Mouse (Mus musculus): ENCODE measurements around the gene Cfap73. TPM values are rescaled to one million over a fixed set of nuclear protein-coding genes. Genes with fewer than 3 reads are reported as not detected.

The Cfap73 gene
- total and polyA plus RNA-seq, 3 experiments: 0.16 TPM; not detected in 2

DNA sequence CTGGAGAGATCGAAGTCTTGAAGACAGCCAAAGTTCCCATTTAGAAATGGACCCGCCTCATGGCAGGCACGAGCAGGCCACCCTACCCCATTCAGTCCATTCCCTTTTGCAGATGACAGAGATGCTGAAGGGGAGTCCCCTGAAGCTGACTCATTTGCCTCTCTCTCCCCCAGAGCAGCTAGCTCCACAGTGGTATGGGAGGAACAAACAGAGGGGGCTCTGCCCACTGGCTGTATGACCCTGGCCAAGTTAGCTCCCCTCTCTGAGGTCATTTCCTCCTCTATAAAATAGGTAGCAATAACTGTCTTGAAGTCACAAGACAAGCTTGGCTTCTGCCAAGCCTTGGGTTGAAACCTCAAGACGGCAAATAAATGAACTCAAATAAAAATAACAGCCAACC, 50.5 kb downstream of the Cfap73 start:
- Histone ChIP-seq H3K27me3 (ENCODE audit: control insufficient read depth, insufficient read depth, low read length) (no peaks in the 10 kb centered on the region), H3K79me2 (replicated peaks; ENCODE audit: control insufficient read depth, insufficient read depth, low read length) (no peaks in the 10 kb centered on the region), H3K36me3 (ENCODE audit: control insufficient read depth, insufficient read depth, low read length) (no peaks in the 10 kb centered on the region), H3K4me1 (ENCODE audit: control insufficient read depth, insufficient read depth, low read length) (peaks cover 21% of the 10 kb centered on the region), H3K4me3 (no peak overlapping the region), H3K27ac (no peak overlapping the region; the same call in 1 of the 2 replicates), H3K9ac (ENCODE audit: low read depth, low read length) (no peak overlapping the region)
- TF ChIP-seq CTCF (IDR thresholded peaks at IDR 0.05): no peak
- no peak for TF ChIP-seq POLR2A (IDR thresholded peaks at IDR 0.05; ENCODE audit: insufficient read depth, low read depth, low read length)
- no peak for TF ChIP-seq EP300 (IDR thresholded peaks at IDR 0.05; ENCODE audit: insufficient read depth, low read depth, low read length)
- DNase-seq: no peak
- intact Hi-C loops (cut with DNase I): loop anchor here (2.0 kb wide), 1 partner anchor 17 kb away; no protein-coding TSS in a partner anchor
- 64% methylated on average over 4 of the region's 4 CpGs for WGBS

- 43% methylated on average over 9 of the region's 9 CpGs for WGBS
- peak; percentile 22 to 45 for DNase-seq
- no peak for TF ChIP-seq CTCF (IDR thresholded peaks at IDR 0.05)
- 0 out of 2 replicates have a peak, but pooled peaks have one; percentile 4 for TF ChIP-seq EP300 (IDR thresholded peaks at IDR 0.05; ENCODE audit: insufficient read depth, low read depth, low read length)
- Histone ChIP-seq H3K27ac (peak overlapping the region; percentile 73), H3K36me3 (ENCODE audit: control insufficient read depth, insufficient read depth, low read length) (no peaks in the 10 kb centered on the region), H3K4me3 (no peak overlapping the region), H3K79me2 (replicated peaks; ENCODE audit: control insufficient read depth, insufficient read depth, low read length) (no peaks in the 10 kb centered on the region), H3K9ac (ENCODE audit: low read depth, low read length) (no peak overlapping the region), H3K27me3 (ENCODE audit: control insufficient read depth, insufficient read depth, low read length) (no peaks in the 10 kb centered on the region), H3K4me1 (ENCODE audit: control insufficient read depth, insufficient read depth, low read length) (peaks cover 20% of the 10 kb centered on the region)
- intact Hi-C loops (cut with DNase I): loop anchor here (2.0 kb wide), 1 partner anchor 15 kb away; no protein-coding TSS in a partner anchor
Observed at GRCm38 (mm10) chr5:120582002-120582401, 52.0 kb downstream of the Cfap73 start.

DNA sequence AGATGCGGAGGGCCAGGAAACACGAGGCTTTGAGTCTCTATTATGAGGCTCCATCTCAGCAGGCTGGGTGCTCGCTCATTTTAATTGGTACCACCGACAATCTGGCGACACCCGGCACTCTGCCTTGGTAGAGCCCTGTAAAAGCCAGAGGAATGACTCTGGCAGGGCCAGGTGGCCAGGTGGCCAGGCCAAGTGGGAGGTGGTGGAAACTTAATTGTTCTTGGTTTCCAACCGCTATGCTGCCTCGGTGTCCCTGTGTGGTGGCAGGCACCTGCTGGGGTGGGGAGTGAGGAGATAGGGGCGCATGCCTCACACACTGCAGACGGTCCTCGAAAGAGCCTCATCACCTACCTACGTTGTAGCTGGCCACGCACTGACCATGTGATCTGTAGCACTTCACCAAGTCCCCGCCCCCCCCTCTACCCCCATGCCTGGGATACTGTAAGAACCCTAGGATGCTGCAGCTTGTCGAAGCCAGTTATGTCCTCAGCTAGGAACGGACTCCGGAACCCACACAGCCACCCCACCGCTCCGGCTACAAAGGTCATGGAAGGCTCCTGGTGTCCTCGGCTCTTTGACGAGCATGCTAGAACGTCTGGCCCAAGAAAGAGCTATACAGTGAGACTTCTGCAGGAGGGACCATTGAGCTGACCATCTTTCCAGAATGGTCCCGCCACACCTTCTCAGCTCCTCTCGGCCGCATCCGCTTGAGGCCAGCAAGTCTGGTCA, 54.0 kb downstream of the Cfap73 start:
- Histone ChIP-seq H3K4me1 (ENCODE audit: control insufficient read depth, insufficient read depth, low read length) (peaks cover 15% of the 10 kb centered on the region), H3K4me3 (no peak overlapping the region), H3K36me3 (ENCODE audit: control insufficient read depth, insufficient read depth, low read length) (no peaks in the 10 kb centered on the region), H3K9ac (ENCODE audit: low read depth, low read length) (no peak overlapping the region), H3K27ac (peak overlapping the region; percentile 75), H3K27me3 (ENCODE audit: control insufficient read depth, insufficient read depth, low read length) (no peaks in the 10 kb centered on the region), H3K79me2 (replicated peaks; ENCODE audit: control insufficient read depth, insufficient read depth, low read length) (no peaks in the 10 kb centered on the region)
- WGBS: 89% methylated on average over 26 of the region's 26 CpGs
- TF ChIP-seq CTCF (IDR thresholded peaks at IDR 0.05): no peak
- DNase-seq: no peak
- intact Hi-C loops (cut with DNase I): no loop called here

- intact Hi-C loops (cut with DNase I): no loop called here
- Histone ChIP-seq H3K9ac (ENCODE audit: low read depth, low read length) (no peak overlapping the region), H3K4me3 (no peak overlapping the region; the same call in 1 of the 2 replicates), H3K36me3 (ENCODE audit: control insufficient read depth, insufficient read depth, low read length) (no peaks in the 10 kb centered on the region), H3K27me3 (ENCODE audit: control insufficient read depth, insufficient read depth, low read length) (no peaks in the 10 kb centered on the region), H3K4me1 (ENCODE audit: control insufficient read depth, insufficient read depth, low read length) (peaks cover 17% of the 10 kb centered on the region), H3K79me2 (replicated peaks; ENCODE audit: control insufficient read depth, insufficient read depth, low read length) (no peaks in the 10 kb centered on the region), H3K27ac (peak overlapping the region; percentile 75)
- DNase-seq: peak; percentile 75 to 82
- TF ChIP-seq POLR2A (IDR thresholded peaks at IDR 0.05; ENCODE audit: insufficient read depth, low read depth, low read length): no peak
- no peak for TF ChIP-seq CTCF (IDR thresholded peaks at IDR 0.05)
- TF ChIP-seq EP300 (IDR thresholded peaks at IDR 0.05; ENCODE audit: insufficient read depth, low read depth, low read length): no peak
- WGBS: 40% methylated on average over 26 of the region's 26 CpGs
Observed at GRCm38 (mm10) chr5:120579211-120579897, 54.7 kb downstream of the Cfap73 start.

- H3K79me2 ChIP-seq (replicated peaks; ENCODE audit: control insufficient read depth, insufficient read depth, low read length): no peaks in the 10 kb centered on the region
- H3K9ac ChIP-seq (ENCODE audit: low read depth, low read length): no peak overlapping the region
- no peaks in the 10 kb centered on the region for H3K27me3 ChIP-seq (ENCODE audit: control insufficient read depth, insufficient read depth, low read length)
- intact Hi-C loops (cut with DNase I): no loop called here
- TF ChIP-seq EP300 (IDR thresholded peaks at IDR 0.05; ENCODE audit: insufficient read depth, low read depth, low read length) (no peak), CTCF (IDR thresholded peaks at IDR 0.05) (no peak)
- 39% methylated on average over 12 of the region's 12 CpGs for WGBS
- DNase-seq: peak; percentile 75 to 80
- H3K4me1 ChIP-seq (ENCODE audit: control insufficient read depth, insufficient read depth, low read length): peaks cover 17% of the 10 kb centered on the region
- H3K36me3 ChIP-seq (ENCODE audit: control insufficient read depth, insufficient read depth, low read length): no peaks in the 10 kb centered on the region
- H3K27ac ChIP-seq: peak overlapping the region; percentile 75
- H3K4me3 ChIP-seq: no peak overlapping the region; the same call in 1 of the 2 replicates
Observed at GRCm38 (mm10) chr5:120578504-120579081, 55.4 kb downstream of the Cfap73 start.

Other genes starting within 250 kb of the Cfap73 start
- not detected for gene Lhx5, start 202.5 kb downstream of the Cfap73 start, total RNA-seq (2021)
- not detected in 2 replicates for gene Lhx5, start 202.5 kb downstream of the Cfap73 start, polyA plus RNA-seq (2012; rRNA removed)
- 1 to 10 TPM; 8.8 to 9.8 TPM for gene Sdsl, start 161.4 kb downstream of the Cfap73 start, total RNA-seq (2021)
- gene Sdsl, start 161.4 kb downstream of the Cfap73 start, polyA plus RNA-seq (2012; rRNA removed): 12.6 and 13.5 TPM in 2 replicates
- gene Sds, start 157.7 kb downstream of the Cfap73 start, total RNA-seq (2021): 1 to 10 TPM; 1.2 to 3.0 TPM
- 5.6 and 10.9 TPM in 2 replicates for gene Sds, start 157.7 kb downstream of the Cfap73 start, polyA plus RNA-seq (2012; rRNA removed)
- 10 to 100 TPM; 39.5 to 47.1 TPM for gene Plbd2, start 130.6 kb downstream of the Cfap73 start, total RNA-seq (2021)
- gene Plbd2, start 130.6 kb downstream of the Cfap73 start, polyA plus RNA-seq (2012; rRNA removed): 27.7 and 32.1 TPM in 2 replicates
- gene Slc8b1, start 123.1 kb downstream of the Cfap73 start, total RNA-seq (2021): 10 to 100 TPM; 10.0 to 12.2 TPM
- 13.2 and 16.5 TPM in 2 replicates for gene Slc8b1, start 123.1 kb downstream of the Cfap73 start, polyA plus RNA-seq (2012; rRNA removed)
- 10 to 100 TPM; 30.7 to 35.1 TPM for gene Tpcn1, start 45.6 kb downstream of the Cfap73 start, total RNA-seq (2021)
- 53.7 and 59.7 TPM in 2 replicates for gene Tpcn1, start 45.6 kb downstream of the Cfap73 start, polyA plus RNA-seq (2012; rRNA removed)
- not detected for gene Iqcd, start 45.2 kb downstream of the Cfap73 start, total RNA-seq (2021)
- gene Iqcd, start 45.2 kb downstream of the Cfap73 start, polyA plus RNA-seq (2012; rRNA removed): 0.14 and 0.20 TPM in 2 replicates
- gene Rita1, start 21.6 kb downstream of the Cfap73 start, total RNA-seq (2021): 10 to 100 TPM; 14.2 to 16.0 TPM
- 15.3 and 21.7 TPM in 2 replicates for gene Rita1, start 21.6 kb downstream of the Cfap73 start, polyA plus RNA-seq (2012; rRNA removed)
- 10 to 100 TPM; 21.4 to 22.5 TPM for gene Ddx54, start 21.5 kb downstream of the Cfap73 start, total RNA-seq (2021)
- 16.2 and 18.2 TPM in 2 replicates for gene Ddx54, start 21.5 kb downstream of the Cfap73 start, polyA plus RNA-seq (2012; rRNA removed)
- not detected for gene Rasal1, start 14.6 kb upstream of the Cfap73 start, total RNA-seq (2021)
- 0.06 and 0.33 TPM in 2 replicates for gene Rasal1, start 14.6 kb upstream of the Cfap73 start, polyA plus RNA-seq (2012; rRNA removed)
- gene Dtx1, start 77.7 kb upstream of the Cfap73 start, total RNA-seq (2021): 1 to 10 TPM; 2.1 to 2.7 TPM
- gene Dtx1, start 77.7 kb upstream of the Cfap73 start, polyA plus RNA-seq (2012; rRNA removed): 3.5 and 4.2 TPM in 2 replicates
- 1 to 10 TPM in 1 of 2 experiments, under 1 TPM in 1; 0.55 to 1.0 TPM for gene Oas2, start 115.6 kb upstream of the Cfap73 start, total RNA-seq (2021)
- 9.6 and 11.3 TPM in 2 replicates for gene Oas2, start 115.6 kb upstream of the Cfap73 start, polyA plus RNA-seq (2012; rRNA removed)
- under 1 TPM; 0.05 to 0.07 TPM for gene Oas3, start 143.4 kb upstream of the Cfap73 start, total RNA-seq (2021)
- 0.61 and 0.94 TPM in 2 replicates for gene Oas3, start 143.4 kb upstream of the Cfap73 start, polyA plus RNA-seq (2012; rRNA removed)
- not detected for gene Oas1e, start 161.3 kb upstream of the Cfap73 start, total RNA-seq (2021)
- not detected in 2 replicates for gene Oas1e, start 161.3 kb upstream of the Cfap73 start, polyA plus RNA-seq (2012; rRNA removed)
- gene Oas1c, start 178.3 kb upstream of the Cfap73 start, total RNA-seq (2021): under 1 TPM; 0.26 to 0.36 TPM
- 0.85 and 1.3 TPM in 2 replicates for gene Oas1c, start 178.3 kb upstream of the Cfap73 start, polyA plus RNA-seq (2012; rRNA removed)
- not detected for gene Oas1f, start 213.1 kb upstream of the Cfap73 start, total RNA-seq (2021)
- not detected in 2 replicates for gene Oas1f, start 213.1 kb upstream of the Cfap73 start, polyA plus RNA-seq (2012; rRNA removed)
- not detected for gene Oas1h, start 227.2 kb upstream of the Cfap73 start, total RNA-seq (2021)
- not detected in 2 replicates for gene Oas1h, start 227.2 kb upstream of the Cfap73 start, polyA plus RNA-seq (2012; rRNA removed)

Data from heart, adult 2 months (tissue).